Mouse (Mus musculus) heart, adult 2 months (tissue): ENCODE data around the gene Katnal1. TPM values are rescaled to one million over a fixed set of nuclear protein-coding genes. Genes with fewer than 3 reads are reported as not detected.

Source experiments
- DNase-seq, 2 experiments: peaks; one replicate each; pipeline ENCODE4 v3.0.0; 2021
- H3K27ac ChIP-seq: fragments of 200-600 bp; 2 replicates; pipeline ENCODE4 v1.8.1; 2022
- H3K27me3 ChIP-seq: fragments of 200-500 bp; 2 replicates; pipeline ENCODE4 v1.6.1; 2012; ENCODE audit warnings: mild to moderate bottlenecking, low read length, inconsistent platforms, mixed read lengths; ENCODE audit not compliant: control insufficient read depth, insufficient read depth
- H3K36me3 ChIP-seq: fragments of 200-500 bp; 2 replicates; pipeline ENCODE4 v1.6.1; 2012; ENCODE audit warnings: low read length, inconsistent platforms; ENCODE audit not compliant: control insufficient read depth, insufficient read depth
- H3K4me1 ChIP-seq: fragments of 200-500 bp; 2 replicates; pipeline ENCODE4 v1.6.1; 2011; ENCODE audit warnings: low read length; ENCODE audit not compliant: control insufficient read depth, insufficient read depth
- H3K4me3 ChIP-seq: fragments of 200-600 bp; 2 replicates; pipeline ENCODE4 v1.8.1; 2022
- H3K79me2 ChIP-seq: fragments of 200-500 bp; replicated peaks from 2 replicates; pipeline ENCODE4 v1.6.1; 2012; ENCODE audit warnings: mild to moderate bottlenecking, inconsistent platforms, low read length, moderate library complexity, mixed read lengths; ENCODE audit not compliant: control insufficient read depth, insufficient read depth
- H3K9ac ChIP-seq: fragments of 200-500 bp; 2 replicates; pipeline ENCODE4 v1.6.1; 2012; ENCODE audit warnings: low read depth, mild to moderate bottlenecking, control low read depth, inconsistent platforms, low read length, mixed read lengths
- CTCF ChIP-seq: fragments of 200-600 bp; IDR thresholded peaks from 2 replicates; pipeline ENCODE4 v1.8.1; 2022; ENCODE audit warnings: antibody characterized with exemption, mild to moderate bottlenecking, moderate library complexity
- EP300 ChIP-seq: fragments of 200-500 bp; IDR thresholded peaks from 2 replicates; pipeline ENCODE4 v1.6.1; 2011; ENCODE audit warnings: low read depth, low read length, control low read depth; ENCODE audit not compliant: insufficient read depth
- POLR2A ChIP-seq: fragments of 200-500 bp; IDR thresholded peaks from 2 replicates; pipeline ENCODE4 v1.6.1; 2011; ENCODE audit warnings: mild to moderate bottlenecking, low read depth, low read length, control low read depth; ENCODE audit not compliant: insufficient read depth
- WGBS: fragments of 180-500 bp; shearing (Covaris S2); methylation state at CpG from one replicate; pipeline ENCODE4 v1.1.7; 2018; 5-methylcytosine and 5-hydroxymethylcytosine counted together
- intact Hi-C: fragments of 180-260 bp; cut with DNase I; formaldehyde crosslinking; loops from one replicate; pipeline ENCODE4 v1.15.1; 2025
- polyA plus RNA-seq: library from polyadenylated mRNA; depleted of rRNA; stranded (reverse); fragments of >200 nt; gene quantifications from 2 replicates; pipeline ENCODE4 v1.2.3, GENCODE M21; 2012
- total RNA-seq, 2 experiments: library from RNA; stranded (reverse); gene quantifications; 2 replicates each; pipeline ENCODE4 v1.2.3; 2021

Gene Katnal1
- total and polyA plus RNA-seq, 3 experiments: 4.8 to 10.4 (median 9.5) TPM

DNA sequence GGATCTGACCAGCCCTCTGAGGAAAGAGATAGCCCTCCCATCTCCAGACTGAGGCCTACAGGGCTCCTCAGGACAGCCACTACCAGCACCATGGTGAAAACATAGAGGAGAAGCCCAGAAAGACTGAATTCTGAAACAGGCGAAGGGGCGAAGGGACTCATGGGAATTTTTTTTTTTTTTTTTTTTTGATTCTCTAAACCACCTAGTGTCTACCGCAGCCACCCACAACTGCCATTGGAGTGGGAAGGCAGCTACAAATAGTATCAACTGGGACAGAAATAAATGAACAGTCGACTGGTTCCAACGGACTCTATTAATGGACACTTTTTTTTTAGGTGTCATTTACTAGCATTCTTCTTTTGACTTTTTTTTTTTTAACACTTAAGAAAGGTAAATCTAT lies 22.2 kb upstream of the Katnal1 start:
- Histone ChIP-seq H3K4me1 (peaks cover 9% of the 10 kb centered on the region), H3K36me3 (no peaks in the 10 kb centered on the region), H3K79me2 (no peaks in the 10 kb centered on the region), H3K9ac (no peak overlapping the region), H3K27me3 (no peaks in the 10 kb centered on the region), H3K4me3 (no peak overlapping the region), H3K27ac (peak overlapping the region; percentile 51; the same call in 1 of the 2 replicates)
- TF ChIP-seq EP300 (no peak), CTCF (no peak), POLR2A (no peak)
- 72% methylated on average over 5 of the region's 5 CpGs for WGBS
- intact Hi-C loops: loop anchor here (5.0 kb wide), 1 partner anchor 81 kb away; no protein-coding TSS in a partner anchor
- DNase-seq: no peak

DNA sequence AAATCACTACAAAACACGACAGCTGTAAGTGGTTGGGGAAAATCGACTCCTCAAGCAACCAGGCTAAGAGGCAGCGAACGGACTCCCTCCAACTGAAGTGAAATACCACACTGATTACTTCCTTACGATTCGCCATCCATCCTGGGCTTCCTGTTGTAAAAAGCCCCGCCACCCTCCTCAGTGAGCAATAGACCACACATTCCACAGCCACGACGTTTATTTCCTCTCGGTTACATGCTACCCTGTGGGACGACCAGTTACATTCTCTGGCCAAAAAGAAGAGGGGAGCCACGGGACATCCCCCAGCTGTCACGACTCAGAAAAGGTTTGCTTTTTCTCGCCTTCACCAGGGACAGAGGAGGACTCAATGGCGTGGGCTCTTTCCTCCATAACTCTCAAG lies 20.9 kb upstream of the Katnal1 start:
- peaks cover 9% of the 10 kb centered on the region for H3K4me1 ChIP-seq
- TF ChIP-seq POLR2A (no peak), EP300 (no peak), CTCF (no peak)
- no peaks in the 10 kb centered on the region for H3K36me3 ChIP-seq
- H3K27ac ChIP-seq: no peak overlapping the region
- H3K79me2 ChIP-seq: no peaks in the 10 kb centered on the region
- intact Hi-C loops: loop anchor here (5.0 kb wide), 1 partner anchor 82 kb away; no protein-coding TSS in a partner anchor
- DNase-seq: no peak
- H3K27me3 ChIP-seq: no peaks in the 10 kb centered on the region
- no peak overlapping the region for H3K4me3 ChIP-seq
- WGBS: 34% methylated on average over 15 of the region's 15 CpGs
- H3K9ac ChIP-seq: no peak overlapping the region

DNA sequence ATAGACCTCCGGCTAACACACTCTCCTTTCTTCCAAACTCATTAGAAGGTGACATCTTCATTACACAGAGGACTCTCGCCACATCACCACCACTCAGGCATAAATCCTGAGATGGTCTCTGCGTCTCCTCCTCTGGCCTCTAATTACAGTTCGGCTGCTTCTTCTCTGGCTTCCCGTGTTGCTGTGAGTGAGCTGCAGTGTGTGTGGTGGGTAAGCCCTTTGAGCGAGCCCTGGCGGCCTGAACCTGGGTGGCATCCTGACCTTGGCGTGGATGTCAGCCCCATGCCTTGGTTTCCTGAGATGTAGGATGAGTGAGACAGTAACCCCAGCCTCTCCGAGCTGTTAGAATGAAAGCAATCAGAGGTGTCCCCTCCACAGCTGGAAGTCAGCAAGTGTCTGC lies 19.5 kb upstream of the Katnal1 start:
- H3K9ac ChIP-seq: no peak overlapping the region
- WGBS: 85% methylated on average over 9 of the region's 9 CpGs
- intact Hi-C loops: no loop called here

DNA sequence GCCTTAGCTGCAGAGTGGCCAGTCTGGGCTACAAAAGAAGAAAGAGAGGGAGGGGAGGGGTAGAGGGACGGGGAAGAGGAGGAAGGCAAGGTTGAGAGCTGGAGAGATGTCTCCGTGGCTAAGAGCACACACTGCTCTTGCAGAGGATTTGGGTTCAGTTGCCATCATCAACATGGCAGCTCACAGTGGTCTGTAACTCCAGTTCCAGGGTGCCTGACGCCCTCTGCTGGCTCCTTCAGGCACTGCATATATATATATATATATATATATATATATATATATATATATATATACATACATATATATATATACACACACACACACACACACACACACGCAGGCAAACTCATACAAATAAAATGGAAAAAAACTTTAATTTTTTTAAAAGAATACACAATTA lies 18.3 kb upstream of the Katnal1 start:
- no peak for DNase-seq
- Histone ChIP-seq H3K4me3 (no peak overlapping the region), H3K36me3 (no peaks in the 10 kb centered on the region), H3K27ac (no peak overlapping the region), H3K27me3 (no peaks in the 10 kb centered on the region), H3K9ac (no peak overlapping the region), H3K79me2 (no peaks in the 10 kb centered on the region), H3K4me1 (peaks cover 7% of the 10 kb centered on the region; the same call in 1 of the 2 replicates)
- intact Hi-C loops: no loop called here
- WGBS: 82% methylated on average over 4 of the region's 4 CpGs
- TF ChIP-seq EP300 (no peak), CTCF (no peak), POLR2A (no peak)

More for the DNA sequence above, 19.5 kb upstream of the Katnal1 start:
- Histone ChIP-seq H3K36me3 (no peaks in the 10 kb centered on the region), H3K79me2 (no peaks in the 10 kb centered on the region), H3K4me1 (peaks cover 9% of the 10 kb centered on the region), H3K27me3 (no peaks in the 10 kb centered on the region), H3K27ac (no peak overlapping the region), H3K4me3 (no peak overlapping the region)
- DNase-seq: no peak
- TF ChIP-seq CTCF (no peak), EP300 (no peak), POLR2A (no peak)

DNA sequence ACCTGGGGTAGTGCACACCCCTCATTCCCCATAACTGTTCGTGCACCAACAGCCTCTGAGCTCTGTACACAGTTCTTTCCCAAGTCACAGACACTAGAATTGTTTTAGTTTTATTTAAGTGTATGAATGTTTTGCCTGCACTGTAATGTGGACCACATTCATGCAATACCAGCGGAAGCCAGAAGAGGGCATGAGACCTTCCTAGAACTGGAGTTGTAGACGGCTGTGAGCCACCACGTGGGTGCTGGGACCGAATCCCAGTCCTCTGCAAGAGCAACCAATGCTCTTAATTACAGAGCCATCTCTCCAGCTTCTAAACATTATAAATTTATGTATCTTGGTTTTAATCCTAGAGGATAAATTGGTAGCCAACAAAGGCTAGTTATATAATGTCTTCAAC lies 17.7 kb upstream of the Katnal1 start:
- Histone ChIP-seq H3K36me3 (no peaks in the 10 kb centered on the region), H3K9ac (no peak overlapping the region), H3K4me3 (no peak overlapping the region), H3K27ac (no peak overlapping the region), H3K27me3 (no peaks in the 10 kb centered on the region), H3K79me2 (no peaks in the 10 kb centered on the region), H3K4me1 (peaks cover 6% of the 10 kb centered on the region; the same call in 1 of the 2 replicates)
- DNase-seq: peak; percentile 24 to 54
- no peak for TF ChIP-seq EP300
- peak; percentile 76 for TF ChIP-seq CTCF
- intact Hi-C loops: no loop called here
- WGBS: 74% methylated on average over 5 of the region's 5 CpGs

DNA sequence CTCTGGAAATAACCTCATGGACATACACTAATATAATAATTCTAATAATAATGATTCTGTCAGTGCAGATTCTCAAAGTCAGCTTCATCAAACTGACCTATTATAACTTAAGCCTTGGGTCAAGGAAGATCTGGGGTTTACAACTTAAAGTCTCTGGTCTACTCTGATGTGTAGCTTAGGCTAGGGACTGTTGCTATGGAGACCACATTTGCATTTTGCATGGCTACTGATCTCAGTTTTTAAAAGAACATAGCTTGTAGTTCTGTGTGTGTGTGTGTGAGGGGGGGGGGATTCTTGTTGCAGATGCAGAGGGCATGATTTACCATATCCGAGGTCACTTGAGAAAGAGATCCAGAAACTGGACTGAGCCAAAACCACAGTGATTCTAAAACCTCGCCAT lies 16.6 kb upstream of the Katnal1 start:
- no peak for TF ChIP-seq CTCF
- intact Hi-C loops: no loop called here
- WGBS: 69% methylated on average over 2 of the region's 2 CpGs
- no peak overlapping the region for H3K27ac ChIP-seq
- H3K4me1 ChIP-seq: 0 out of 2 replicates have a peak, but pooled peaks cover 1% of the 10 kb centered on the region
- H3K9ac ChIP-seq: no peak overlapping the region
- no peaks in the 10 kb centered on the region for H3K79me2 ChIP-seq
- no peak for DNase-seq
- H3K36me3 ChIP-seq: no peaks in the 10 kb centered on the region
- no peaks in the 10 kb centered on the region for H3K27me3 ChIP-seq
- no peak overlapping the region for H3K4me3 ChIP-seq

DNA sequence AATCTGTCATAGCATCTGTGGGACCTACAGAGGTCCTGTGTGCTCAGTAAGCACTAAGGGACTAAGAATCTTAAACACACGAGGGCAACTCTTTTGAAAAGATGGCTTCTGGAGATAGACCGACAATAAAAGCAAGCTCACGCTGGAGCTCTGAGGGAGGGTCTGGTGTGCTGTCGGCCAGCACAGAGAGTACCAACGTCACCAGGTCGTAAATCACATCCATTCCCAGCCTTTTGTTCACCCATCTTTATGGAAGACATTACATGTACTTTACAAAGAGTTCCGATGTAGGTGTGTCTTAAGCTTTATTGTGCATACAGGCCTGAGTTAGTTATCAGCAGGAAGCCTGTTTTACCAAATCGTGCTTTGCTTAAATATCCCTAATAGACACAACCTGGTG lies 14.9 kb upstream of the Katnal1 start:
- no peak for DNase-seq
- Histone ChIP-seq H3K9ac (no peak overlapping the region), H3K79me2 (no peaks in the 10 kb centered on the region), H3K4me3 (no peak overlapping the region), H3K36me3 (no peaks in the 10 kb centered on the region), H3K4me1 (no peaks in the 10 kb centered on the region), H3K27me3 (no peaks in the 10 kb centered on the region), H3K27ac (no peak overlapping the region)
- no peak for TF ChIP-seq EP300
- TF ChIP-seq CTCF: no peak
- TF ChIP-seq POLR2A: no peak
- intact Hi-C loops: no loop called here
- 64% methylated on average over 8 of the region's 8 CpGs for WGBS
